Mouse (Mus musculus) testis, postnatal 14 days (tissue): ENCODE data around the gene Lrrc49.

Experiments used
- DNase-seq: peaks from one replicate; pipeline ENCODE4 v3.0.0; 2021; ENCODE audit warnings: low spot score

Gene Lrrc49

GRCm38 (mm10) chr9:60687891-60688324 is at the start of gene Lrrc49:
Lrrc49 (minus strand) TSS chr9:60688158.
- peak; percentile 91 for DNase-seq

- DNase-seq, result no peak
Observed at GRCm38 (mm10) chr9:60734321-60734720, 46.4 kb upstream of the Lrrc49 start.

GRCm38 (mm10) chr9:60724968-60725367 is 37.0 kb upstream of the Lrrc49 start:
- no peak for DNase-seq

- no peak for DNase-seq
Observed at GRCm38 (mm10) chr9:60719687-60720086, 31.7 kb upstream of the Lrrc49 start.

GRCm38 (mm10) chr9:60718284-60718683 is 30.3 kb upstream of the Lrrc49 start:
- DNase-seq, result no peak

GRCm38 (mm10) chr9:60715828-60716227 is 27.9 kb upstream of the Lrrc49 start:
- DNase-seq, result no peak

- no peak for DNase-seq
Observed at GRCm38 (mm10) chr9:60715271-60715670, 27.3 kb upstream of the Lrrc49 start.

GRCm38 (mm10) chr9:60714191-60714590 is 26.2 kb upstream of the Lrrc49 start:
- no peak for DNase-seq

GRCm38 (mm10) chr9:60713616-60714015 is 25.7 kb upstream of the Lrrc49 start:
- no peak for DNase-seq

GRCm38 (mm10) chr9:60712771-60713541 is 25.0 kb upstream of the Lrrc49 start, which contains the start of gene Larp6:
Larp6 (plus strand) TSS chr9:60712989.
- no peak for DNase-seq

- DNase-seq, result no peak
Observed at GRCm38 (mm10) chr9:60712011-60712410, 24.1 kb upstream of the Lrrc49 start.

GRCm38 (mm10) chr9:60709721-60710120 is 21.8 kb upstream of the Lrrc49 start:
- DNase-seq, result no peak

GRCm38 (mm10) chr9:60708606-60709005 is 20.6 kb upstream of the Lrrc49 start:
- DNase-seq, result no peak

- DNase-seq, result no peak
Observed at GRCm38 (mm10) chr9:60707594-60707993, 19.6 kb upstream of the Lrrc49 start.

GRCm38 (mm10) chr9:60699581-60700231 is 11.7 kb upstream of the Lrrc49 start:
- DNase-seq, result no peak

GRCm38 (mm10) chr9:60696271-60696985 is 8.5 kb upstream of the Lrrc49 start:
- peak; percentile 51 for DNase-seq

GRCm38 (mm10) chr9:60693986-60694385 is 6.0 kb upstream of the Lrrc49 start:
- no peak for DNase-seq

- no peak for DNase-seq
Observed at GRCm38 (mm10) chr9:60692624-60693023, 4.7 kb upstream of the Lrrc49 start.

- no peak for DNase-seq
Observed at GRCm38 (mm10) chr9:60687415-60687814, 543 bp downstream of the Lrrc49 start.

GRCm38 (mm10) chr9:60682753-60683152 is 5.2 kb downstream of the Lrrc49 start:
- DNase-seq, result no peak

GRCm38 (mm10) chr9:60681005-60681404 is 7.0 kb downstream of the Lrrc49 start:
- DNase-seq, result no peak

GRCm38 (mm10) chr9:60678913-60679312 is 9.0 kb downstream of the Lrrc49 start:
- no peak for DNase-seq

GRCm38 (mm10) chr9:60676429-60676828 is 11.5 kb downstream of the Lrrc49 start:
- no peak for DNase-seq
